Mouse (Mus musculus) kidney, embryonic 15.5 days (tissue): Measurements from ENCODE around the gene Pfkfb2. TPM values are rescaled to one million over a fixed set of nuclear protein-coding genes. Genes with fewer than 3 reads are reported as not detected.

Experiments
- ATAC-seq: fragments of 200-750 bp; cut with Nextera tagmentation; replicated peaks from 2 replicates; pipeline ENCODE4 v1.8.0; 2017; ENCODE audit warnings: moderate TSS enrichment; ENCODE audit not compliant: low FRiP score
- H3K27ac ChIP-seq: fragments of 300-500 bp; sonication (generic); 2 replicates; pipeline ENCODE4 v1.5.1; 2015; ENCODE audit warnings: mild to moderate bottlenecking, inconsistent platforms
- H3K27me3 ChIP-seq: fragments of 300-500 bp; sonication (generic); 2 replicates; pipeline ENCODE4 v1.6.1; 2015; ENCODE audit warnings: inconsistent platforms
- H3K36me3 ChIP-seq: fragments of 300-500 bp; sonication (generic); 2 replicates; pipeline ENCODE4 v1.6.1; 2015; ENCODE audit warnings: inconsistent platforms
- H3K4me1 ChIP-seq: fragments of 300-500 bp; sonication (generic); 2 replicates; pipeline ENCODE4 v1.6.1; 2015; ENCODE audit warnings: inconsistent platforms
- H3K4me2 ChIP-seq: fragments of 300-500 bp; sonication (generic); 2 replicates; pipeline ENCODE4 v1.6.1; 2015; ENCODE audit warnings: moderate library complexity, mild to moderate bottlenecking, inconsistent platforms
- H3K4me3 ChIP-seq: fragments of 300-500 bp; sonication (generic); replicated peaks from 2 replicates; pipeline ENCODE4 v1.5.1; 2015; ENCODE audit warnings: mild to moderate bottlenecking, inconsistent platforms
- H3K9ac ChIP-seq: fragments of 300-500 bp; sonication (generic); 2 replicates; pipeline ENCODE4 v1.6.1; 2015; ENCODE audit warnings: mild to moderate bottlenecking, inconsistent platforms
- H3K9me3 ChIP-seq: fragments of 300-500 bp; sonication (generic); replicated peaks from 2 replicates; pipeline ENCODE4 v1.6.1; 2016; ENCODE audit warnings: inconsistent platforms
- WGBS: fragments of 180-500 bp; shearing (Covaris S2); methylation state at CpG from one replicate; pipeline ENCODE4 v1.1.7; 2015; ENCODE audit warnings: mixed read lengths; 5-methylcytosine and 5-hydroxymethylcytosine counted together
- polyA plus RNA-seq: library from polyadenylated mRNA; unstranded; fragments of >200 nt; fragmentation: Nextera tagmentation; extraction: Ambion mirVana; gene quantifications from 2 replicates; pipeline ENCODE4 v1.2.1, GENCODE M21; 2015

Pfkfb2 gene
- polyA plus RNA-seq, 1 experiment from 2014 or later = 8.2 TPM

- Histone ChIP-seq H3K4me3 (peak overlapping the region; percentile 87), H3K27ac (peak overlapping the region; percentile 89), H3K4me1 (peaks cover 10% of the 10 kb centered on the region), H3K9ac (peak overlapping the region; percentile 94), H3K36me3 (peaks cover 7% of the 10 kb centered on the region), H3K4me2 (peak overlapping the region; percentile 94), H3K27me3 (no peaks in the 10 kb centered on the region), H3K9me3 (no peaks in the 10 kb centered on the region)
- 0% methylated on average over 3 of the region's 3 CpGs for WGBS
- no peak; the same call in 1 of the 2 replicates for ATAC-seq
Observed at GRCm38 (mm10) chr1:130716218-130716512, 12.9 kb downstream of the Pfkfb2 start.

GRCm38 (mm10) chr1:130715561-130716217 lies 13.4 kb downstream of the Pfkfb2 start, which contains the start of gene Gm29427:
Gene Gm29427, minus strand, starts transcription at chr1:130715799.
- H3K4me3 ChIP-seq = peak within 1 kb of the TSS; percentile 87
- under 1% methylated on average over 38 of the region's 38 CpGs for WGBS
- H3K4me1 ChIP-seq = peaks cover 7% of the 10 kb centered on the region
- peak within 1 kb of the TSS; percentile 94 for H3K9ac ChIP-seq
- H3K4me2 ChIP-seq = peak within 1 kb of the TSS; percentile 94
- no peaks in the 10 kb centered on the region for H3K27me3 ChIP-seq
- peaks cover 7% of the 10 kb centered on the region for H3K36me3 ChIP-seq
- peak; percentile 97 for ATAC-seq
- H3K9me3 ChIP-seq = no peaks in the 10 kb centered on the region
- H3K27ac ChIP-seq = peak within 1 kb of the TSS; percentile 89

GRCm38 (mm10) chr1:130714046-130714445 lies 15.0 kb downstream of the Pfkfb2 start:
- 78% methylated on average over 4 of the region's 4 CpGs for WGBS
- no peak for ATAC-seq
- Histone ChIP-seq H3K36me3 (peaks cover 4% of the 10 kb centered on the region), H3K4me2 (no peak overlapping the region), H3K4me3 (no peak overlapping the region), H3K9ac (no peak overlapping the region), H3K27me3 (no peaks in the 10 kb centered on the region), H3K4me1 (peaks cover 7% of the 10 kb centered on the region), H3K9me3 (no peaks in the 10 kb centered on the region), H3K27ac (no peak overlapping the region)

GRCm38 (mm10) chr1:130710283-130711080 lies 18.6 kb downstream of the Pfkfb2 start:
- WGBS = 92% methylated on average over 22 of the region's 22 CpGs
- Histone ChIP-seq H3K27ac (no peak overlapping the region), H3K9ac (no peak overlapping the region), H3K4me1 (peaks cover 3% of the 10 kb centered on the region; the same call in 1 of the 2 replicates), H3K4me3 (no peak overlapping the region), H3K36me3 (peaks cover 26% of the 10 kb centered on the region), H3K9me3 (no peaks in the 10 kb centered on the region), H3K27me3 (no peaks in the 10 kb centered on the region), H3K4me2 (no peak overlapping the region)
- ATAC-seq = no peak

DNA sequence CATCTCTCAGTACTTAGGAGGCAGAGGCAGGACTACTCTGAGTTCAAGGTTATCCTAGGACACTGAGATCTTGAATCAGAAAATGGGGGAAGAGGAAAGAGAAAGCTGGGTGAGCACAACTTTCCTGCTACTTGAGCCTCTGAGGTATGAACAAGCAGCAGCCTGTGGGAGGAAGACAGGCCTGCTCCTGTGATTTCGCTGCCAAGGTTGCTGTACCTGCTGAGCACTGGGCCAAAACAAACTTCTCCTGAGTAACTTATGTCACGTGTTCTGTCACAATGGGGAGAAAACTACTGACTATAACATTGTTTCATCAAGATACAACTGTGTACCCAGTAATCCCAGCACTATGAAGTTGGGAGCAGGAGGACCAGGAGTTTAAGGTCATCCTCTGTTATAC lies 25.4 kb downstream of the Pfkfb2 start:
- H3K4me2 ChIP-seq = no peak overlapping the region
- no peak overlapping the region for H3K9ac ChIP-seq
- no peak overlapping the region for H3K4me3 ChIP-seq
- ATAC-seq = no peak
- no peaks in the 10 kb centered on the region for H3K27me3 ChIP-seq
- no peaks in the 10 kb centered on the region for H3K9me3 ChIP-seq
- H3K36me3 ChIP-seq = peaks cover 76% of the 10 kb centered on the region
- H3K4me1 ChIP-seq = no peaks in the 10 kb centered on the region
- 68% methylated on average over 2 of the region's 2 CpGs for WGBS
- H3K27ac ChIP-seq = no peak overlapping the region

DNA sequence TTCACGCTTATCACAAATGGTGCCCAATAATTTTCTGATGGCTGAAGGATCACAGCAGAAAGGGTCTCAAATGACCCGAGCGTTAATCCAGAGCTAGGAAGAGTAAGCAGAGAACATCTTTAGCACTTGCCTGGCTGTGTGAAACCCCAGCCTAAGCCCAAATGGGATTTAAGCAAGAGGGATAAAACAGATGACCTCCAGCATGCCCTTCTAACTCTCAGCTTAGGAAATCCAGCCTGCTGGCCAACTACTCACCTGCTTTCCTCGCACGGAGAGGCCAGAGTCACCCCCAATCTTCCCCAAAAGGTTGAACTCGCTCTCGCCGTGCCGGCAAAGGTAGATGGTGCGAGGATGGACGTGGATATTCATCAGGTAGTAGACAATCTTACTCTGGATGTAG lies 27.1 kb downstream of the Pfkfb2 start:
- no peak for ATAC-seq
- Histone ChIP-seq H3K4me3 (no peak overlapping the region), H3K4me1 (no peaks in the 10 kb centered on the region), H3K36me3 (peaks cover 82% of the 10 kb centered on the region), H3K27me3 (no peaks in the 10 kb centered on the region), H3K9me3 (no peaks in the 10 kb centered on the region), H3K4me2 (no peak overlapping the region), H3K9ac (no peak overlapping the region), H3K27ac (no peak overlapping the region)
- 94% methylated on average over 11 of the region's 11 CpGs for WGBS

DNA sequence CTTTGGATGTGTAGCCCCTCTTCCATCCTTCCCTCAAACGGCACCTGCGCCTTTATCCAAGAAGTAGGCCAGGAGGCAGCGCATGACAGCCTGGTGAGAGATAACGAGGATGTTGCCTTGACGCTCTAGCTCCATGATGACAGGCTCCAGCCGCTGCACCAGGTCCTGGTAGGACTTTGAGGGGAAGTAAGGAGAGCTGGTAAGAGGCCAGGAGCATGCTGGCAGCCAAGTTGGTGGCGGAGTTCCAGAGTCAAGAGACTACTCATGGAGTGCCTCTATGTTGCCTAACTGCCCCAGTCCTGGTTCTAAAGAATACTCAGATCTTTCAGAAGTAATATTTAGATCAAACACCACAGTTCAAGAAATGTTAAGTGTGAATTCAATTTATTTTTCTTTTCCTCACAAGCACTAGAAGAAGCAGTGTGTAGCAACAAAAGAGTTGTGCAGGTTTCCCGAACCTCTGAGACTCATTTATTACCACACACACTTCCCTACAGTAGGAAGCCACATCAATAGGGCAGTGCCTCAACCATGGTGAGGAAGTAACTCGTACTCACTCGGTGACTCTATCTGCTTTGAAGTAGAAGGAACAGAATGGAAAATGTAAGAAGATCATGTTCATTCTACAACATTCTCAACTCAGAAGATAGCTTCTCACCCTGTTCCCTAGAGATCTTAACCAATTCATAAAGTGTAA lies 29.0 kb downstream of the Pfkfb2 start:
- no peak overlapping the region for H3K9ac ChIP-seq

DNA sequence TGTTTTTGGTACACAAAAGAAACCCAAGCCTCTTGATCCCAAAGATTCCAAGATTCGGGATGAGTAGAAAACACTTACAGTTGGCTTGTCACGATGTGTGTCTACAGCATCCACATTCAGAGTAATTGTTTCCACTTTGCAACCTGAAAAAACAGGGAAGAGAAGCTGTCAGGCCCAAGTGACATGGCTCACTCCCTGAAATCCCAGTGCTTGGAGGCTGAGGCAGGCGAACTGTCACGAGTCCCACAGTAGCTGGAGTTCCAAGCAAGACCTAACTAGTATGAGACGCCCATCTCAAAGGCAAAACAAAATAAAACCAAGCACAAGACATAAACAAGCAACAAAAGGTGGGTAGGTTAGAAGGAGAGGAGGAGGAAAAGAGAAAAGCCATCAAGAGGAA lies 30.5 kb downstream of the Pfkfb2 start:
- H3K27ac ChIP-seq = no peak overlapping the region
- H3K4me2 ChIP-seq = no peak overlapping the region
- H3K9me3 ChIP-seq = no peaks in the 10 kb centered on the region
- H3K4me1 ChIP-seq = no peaks in the 10 kb centered on the region
- no peak overlapping the region for H3K9ac ChIP-seq
- H3K36me3 ChIP-seq = peaks cover 58% of the 10 kb centered on the region
- H3K4me3 ChIP-seq = no peak overlapping the region
- 89% methylated on average over 5 of the region's 5 CpGs for WGBS
- no peak for ATAC-seq
- H3K27me3 ChIP-seq = no peaks in the 10 kb centered on the region

More for the DNA sequence above, 29.0 kb downstream of the Pfkfb2 start:
- Histone ChIP-seq H3K36me3 (peaks cover 69% of the 10 kb centered on the region), H3K4me2 (no peak overlapping the region), H3K9me3 (no peaks in the 10 kb centered on the region), H3K4me1 (no peaks in the 10 kb centered on the region), H3K27ac (no peak overlapping the region), H3K27me3 (no peaks in the 10 kb centered on the region), H3K4me3 (no peak overlapping the region)
- no peak for ATAC-seq
- 95% methylated on average over 10 of the region's 10 CpGs for WGBS

- Histone ChIP-seq H3K4me3 (no peak overlapping the region), H3K36me3 (no peaks in the 10 kb centered on the region), H3K9ac (no peak overlapping the region), H3K4me1 (no peaks in the 10 kb centered on the region), H3K27ac (no peak overlapping the region), H3K27me3 (no peaks in the 10 kb centered on the region), H3K9me3 (no peaks in the 10 kb centered on the region), H3K4me2 (no peak overlapping the region)
- ATAC-seq = no peak
- 71% methylated on average over 1 of the region's 1 CpGs for WGBS
Observed at GRCm38 (mm10) chr1:130683905-130684304, 45.1 kb downstream of the Pfkfb2 start.

DNA sequence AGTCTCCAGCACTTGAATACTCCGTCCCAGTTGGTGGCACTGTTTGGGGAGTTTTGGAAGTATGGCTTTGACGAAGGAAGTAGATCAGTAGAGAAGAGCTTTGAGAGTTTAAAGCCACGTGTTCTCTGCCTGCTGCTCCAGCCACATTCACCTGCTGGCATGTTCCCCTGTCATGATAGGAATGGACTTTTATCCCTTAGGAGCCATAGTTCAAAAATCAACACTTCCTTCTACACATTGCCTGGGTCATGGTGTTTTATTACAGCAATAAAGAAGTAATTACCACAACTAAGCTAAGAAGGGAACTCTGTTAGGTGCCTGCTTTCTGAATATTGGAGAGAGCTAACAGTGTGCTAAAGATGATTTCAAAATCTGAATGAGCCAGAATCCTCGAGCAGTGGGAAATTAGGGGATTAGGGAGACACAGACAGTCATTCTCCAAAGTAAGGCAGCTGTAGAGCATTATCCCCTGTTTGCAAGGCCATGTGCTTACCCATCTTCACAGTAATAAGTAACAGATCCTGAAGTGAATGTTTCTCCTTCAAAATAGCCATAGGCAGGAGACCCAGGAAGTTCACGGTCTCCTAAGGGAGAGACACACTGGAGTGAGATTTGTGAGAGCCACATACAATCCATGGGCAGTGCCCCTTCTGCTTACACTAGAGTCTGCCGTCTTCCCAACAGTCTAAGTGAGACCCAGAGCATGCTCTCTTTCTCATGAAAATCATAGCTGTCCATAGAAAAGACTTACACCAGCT lies 47.2 kb downstream of the Pfkfb2 start:
- Histone ChIP-seq H3K4me2 (no peak overlapping the region), H3K27ac (no peak overlapping the region), H3K36me3 (no peaks in the 10 kb centered on the region), H3K27me3 (no peaks in the 10 kb centered on the region), H3K9ac (no peak overlapping the region), H3K4me3 (no peak overlapping the region), H3K9me3 (no peaks in the 10 kb centered on the region), H3K4me1 (no peaks in the 10 kb centered on the region)
- WGBS = 70% methylated on average over 6 of the region's 6 CpGs
- no peak for ATAC-seq

DNA sequence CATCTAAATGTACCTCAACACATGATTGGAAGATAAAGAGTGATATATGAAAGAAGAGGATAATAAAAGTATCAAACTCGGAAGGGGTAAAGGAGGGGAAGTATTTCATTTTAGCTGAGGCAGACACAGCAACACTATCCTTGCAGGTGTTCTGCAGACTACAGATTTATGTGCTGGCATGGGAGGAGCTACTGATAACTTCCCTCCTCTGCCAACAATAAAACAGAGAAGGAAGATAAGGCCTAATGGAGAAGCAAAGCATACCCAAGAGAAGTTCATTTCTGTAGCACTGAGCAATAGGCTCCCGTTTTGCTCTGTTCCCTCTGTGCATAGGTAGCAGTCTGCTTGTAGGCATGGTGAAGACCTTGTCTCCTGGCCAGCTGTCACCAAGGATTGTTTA lies 48.0 kb downstream of the Pfkfb2 start:
- no peak overlapping the region for H3K9ac ChIP-seq
- no peak for ATAC-seq
- H3K9me3 ChIP-seq = no peaks in the 10 kb centered on the region
- H3K27me3 ChIP-seq = no peaks in the 10 kb centered on the region
- no peak overlapping the region for H3K27ac ChIP-seq
- no peaks in the 10 kb centered on the region for H3K36me3 ChIP-seq
- no peak overlapping the region for H3K4me3 ChIP-seq
- H3K4me1 ChIP-seq = no peaks in the 10 kb centered on the region
- 45% methylated on average over 2 of the region's 2 CpGs for WGBS
- H3K4me2 ChIP-seq = no peak overlapping the region
